Mouse (Mus musculus) testis, adult 2 months (tissue): ENCODE data around the gene Mrps10. TPM values are rescaled to one million over a fixed set of nuclear protein-coding genes. Genes with fewer than 3 reads are reported as not detected.

Experiments
- H3K27ac ChIP-seq: fragments of 200-500 bp; 2 replicates; pipeline ENCODE4 v1.5.1; 2012; ENCODE audit warnings: low read depth, low read length; ENCODE audit not compliant: control insufficient read depth, insufficient read depth
- H3K27me3 ChIP-seq: fragments of 200-500 bp; 2 replicates; pipeline ENCODE4 v1.6.1; 2012; ENCODE audit warnings: mild to moderate bottlenecking, low read length, moderate library complexity; ENCODE audit not compliant: control insufficient read depth, insufficient read depth
- H3K36me3 ChIP-seq: fragments of 200-500 bp; 2 replicates; pipeline ENCODE4 v1.6.1; 2012; ENCODE audit warnings: mild to moderate bottlenecking, low read length; ENCODE audit not compliant: control insufficient read depth, insufficient read depth
- H3K4me1 ChIP-seq: fragments of 200-500 bp; 2 replicates; pipeline ENCODE4 v1.6.1; 2012; ENCODE audit warnings: low read length; ENCODE audit not compliant: control insufficient read depth, insufficient read depth
- H3K4me3 ChIP-seq: fragments of 200-500 bp; 2 replicates; pipeline ENCODE4 v1.5.1; 2012; ENCODE audit warnings: low read depth, mild to moderate bottlenecking, low read length, moderate library complexity, mixed read lengths; ENCODE audit not compliant: control insufficient read depth
- CTCF ChIP-seq: fragments of 200-500 bp; IDR thresholded peaks from 2 replicates; pipeline ENCODE4 v1.5.1; 2012; ENCODE audit warnings: low read depth, mild to moderate bottlenecking, inconsistent platforms, low read length, moderate library complexity; ENCODE audit not compliant: control insufficient read depth, insufficient read depth, insufficient replicate concordance
- POLR2A ChIP-seq: fragments of 200-500 bp; IDR thresholded peaks from 2 replicates; pipeline ENCODE4 v1.6.1; 2012; ENCODE audit warnings: low read depth, mild to moderate bottlenecking, inconsistent platforms, low read length, moderate library complexity; ENCODE audit not compliant: control insufficient read depth
- polyA plus RNA-seq: library from polyadenylated mRNA; depleted of rRNA; stranded (reverse); fragments of >200 nt; gene quantifications from 2 replicates; pipeline ENCODE4 v1.2.3, GENCODE M21; 2012; rRNA removed

The Mrps10 gene
- polyA plus RNA-seq, 1 experiment = 21.3 TPM

GRCm38 (mm10) chr17:47424186-47424585 is 55.5 kb downstream of the Mrps10 start:
- Histone ChIP-seq H3K4me1 (no peaks in the 10 kb centered on the region), H3K27ac (no peak overlapping the region), H3K4me3 (no peak overlapping the region), H3K27me3 (no peaks in the 10 kb centered on the region), H3K36me3 (no peaks in the 10 kb centered on the region)
- TF ChIP-seq POLR2A (no peak), CTCF (no peak)

GRCm38 (mm10) chr17:47427316-47427715 is 58.6 kb downstream of the Mrps10 start:
- Histone ChIP-seq H3K36me3 (no peaks in the 10 kb centered on the region), H3K27me3 (no peaks in the 10 kb centered on the region), H3K27ac (no peak overlapping the region), H3K4me3 (no peak overlapping the region), H3K4me1 (no peaks in the 10 kb centered on the region)
- TF ChIP-seq POLR2A (no peak), CTCF (0 out of 2 replicates have a peak, but pooled peaks have one; percentile 14)

- Histone ChIP-seq H3K36me3 (no peaks in the 10 kb centered on the region), H3K4me3 (no peak overlapping the region), H3K4me1 (no peaks in the 10 kb centered on the region), H3K27me3 (no peaks in the 10 kb centered on the region), H3K27ac (no peak overlapping the region)
- TF ChIP-seq POLR2A = no peak
- TF ChIP-seq CTCF = peak; percentile 22; the same call in 1 of the 2 replicates
These were observed 60.2 kb downstream of the Mrps10 start for GRCm38 (mm10) chr17:47428831-47429304.

- Histone ChIP-seq H3K36me3 (no peaks in the 10 kb centered on the region), H3K27ac (no peak overlapping the region), H3K4me3 (no peak overlapping the region), H3K4me1 (no peaks in the 10 kb centered on the region), H3K27me3 (no peaks in the 10 kb centered on the region)
- TF ChIP-seq CTCF (no peak), POLR2A (no peak)
These were observed 62.1 kb downstream of the Mrps10 start for GRCm38 (mm10) chr17:47430815-47431214.

Other genes starting within 250 kb of the Mrps10 start
- 0.26 and 0.36 TPM in 2 replicates for gene Guca1b, start 16.5 kb downstream of the Mrps10 start, polyA plus RNA-seq
- gene Guca1a, start 31.7 kb downstream of the Mrps10 start, polyA plus RNA-seq = 10.1 and 15.0 TPM in 2 replicates
- gene AI661453, start 67.7 kb downstream of the Mrps10 start, polyA plus RNA-seq = 0.53 and 0.81 TPM in 2 replicates
- gene 1700001C19Rik, start 68.5 kb downstream of the Mrps10 start, polyA plus RNA-seq = 545 and 576 TPM in 2 replicates
- 15.3 and 17.3 TPM in 2 replicates for gene Taf8, start 133.4 kb downstream of the Mrps10 start, polyA plus RNA-seq
- 253 and 256 TPM in 2 replicates for gene Ccnd3, start 136.2 kb downstream of the Mrps10 start, polyA plus RNA-seq
- gene Bysl, start 242.6 kb downstream of the Mrps10 start, polyA plus RNA-seq = 16.3 and 17.6 TPM in 2 replicates
- 13.4 and 17.0 TPM in 2 replicates for gene Med20, start 242.7 kb downstream of the Mrps10 start, polyA plus RNA-seq
- 20.6 and 25.0 TPM in 2 replicates for gene Gm20517, start 242.7 kb downstream of the Mrps10 start, polyA plus RNA-seq